Mouse (Mus musculus): ENCODE results near the gene Tns1.

Tns1 gene

GRCm38 (mm10) chr1:74014538-74015327, 109.5 kb downstream of the Tns1 start:
- CTCF ChIA-PET = no interaction called here

GRCm38 (mm10) chr1:74013296-74014031, 110.8 kb downstream of the Tns1 start:
- CTCF ChIA-PET = no interaction called here

- CTCF ChIA-PET = no interaction called here
These were observed 111.5 kb downstream of the Tns1 start for GRCm38 (mm10) chr1:74012706-74013105.

GRCm38 (mm10) chr1:74009495-74009894, 114.8 kb downstream of the Tns1 start:
- CTCF ChIA-PET = no interaction called here

GRCm38 (mm10) chr1:74008966-74009365, 115.3 kb downstream of the Tns1 start:
- CTCF ChIA-PET = no interaction called here

- CTCF ChIA-PET = no interaction called here
These were observed 115.8 kb downstream of the Tns1 start for GRCm38 (mm10) chr1:74008498-74008897.

- CTCF ChIA-PET = no interaction called here
These were observed 116.7 kb downstream of the Tns1 start for GRCm38 (mm10) chr1:74007398-74008050.

GRCm38 (mm10) chr1:74005020-74005419, 119.2 kb downstream of the Tns1 start:
- CTCF ChIA-PET = no interaction called here

- CTCF ChIA-PET = no interaction called here
These were observed 120.5 kb downstream of the Tns1 start for GRCm38 (mm10) chr1:74003723-74004122.

GRCm38 (mm10) chr1:74001449-74001820, 122.8 kb downstream of the Tns1 start:
- CTCF ChIA-PET = no interaction called here

- CTCF ChIA-PET = no interaction called here
These were observed 123.3 kb downstream of the Tns1 start for GRCm38 (mm10) chr1:74000810-74001448.

GRCm38 (mm10) chr1:74000191-74000651, 124.0 kb downstream of the Tns1 start:
- CTCF ChIA-PET = no interaction called here

- CTCF ChIA-PET = no interaction called here
These were observed 124.7 kb downstream of the Tns1 start for GRCm38 (mm10) chr1:73999533-73999932.

- CTCF ChIA-PET = no interaction called here
These were observed 125.3 kb downstream of the Tns1 start for GRCm38 (mm10) chr1:73998925-73999375.

GRCm38 (mm10) chr1:73998131-73998865, 126.0 kb downstream of the Tns1 start:
- CTCF ChIA-PET = no interaction called here

GRCm38 (mm10) chr1:73997341-73997740, 126.9 kb downstream of the Tns1 start:
- CTCF ChIA-PET = interaction anchor here (1.1 kb wide), 1 partner anchor 95 kb away, joined by 3 read pairs; no protein-coding TSS in a partner anchor

- CTCF ChIA-PET = interaction anchor here (1.1 kb wide), 1 partner anchor 95 kb away, joined by 3 read pairs; no protein-coding TSS in a partner anchor
These were observed 127.6 kb downstream of the Tns1 start for GRCm38 (mm10) chr1:73996650-73997049.

GRCm38 (mm10) chr1:73996209-73996608, 128.0 kb downstream of the Tns1 start:
- CTCF ChIA-PET = interaction anchor here (0.6 kb wide), 1 partner anchor 20 kb away, joined by 3 read pairs; no protein-coding TSS in a partner anchor

- CTCF ChIA-PET = interaction anchor here (0.6 kb wide), 1 partner anchor 19 kb away, joined by 3 read pairs; no protein-coding TSS in a partner anchor
These were observed 129.0 kb downstream of the Tns1 start for GRCm38 (mm10) chr1:73995063-73995810.

GRCm38 (mm10) chr1:73993901-73994426, 130.3 kb downstream of the Tns1 start:
- CTCF ChIA-PET = interaction anchor here (0.7 kb wide), 1 partner anchor 122 kb away, joined by 9 read pairs; no protein-coding TSS in a partner anchor
